Mouse (Mus musculus): ENCODE data around the gene Dyrk3.
A peak's percentile ranks its signal among the peaks of the same experiment; 100 is the strongest.
"Not testable (repeated sequence)": the region's sequence is repeated elsewhere in the genome, so short reads cannot be mapped to it uniquely, and the experiment has no call there.

Gene Dyrk3

DNA sequence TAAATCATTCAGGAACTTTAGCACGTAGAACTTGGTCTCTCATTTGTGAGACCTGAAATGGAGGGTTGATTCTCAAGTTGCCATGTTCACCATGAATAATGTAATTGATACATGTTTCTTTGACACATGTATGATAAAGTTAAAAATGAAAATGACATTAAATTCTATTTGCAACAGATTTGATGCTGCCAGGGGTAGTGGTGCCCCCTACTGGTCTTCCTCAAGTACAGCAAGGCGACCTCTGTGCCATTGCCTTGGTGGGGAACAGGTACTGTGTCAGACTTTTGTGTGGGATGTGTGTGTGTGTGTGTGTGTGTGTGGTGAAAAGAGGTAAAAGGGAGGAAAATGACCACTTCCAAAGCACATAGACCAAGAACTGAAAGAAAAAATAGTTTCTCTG lies 17.3 kb upstream of the Dyrk3 start:
- DNase-seq (ENCODE audit: low read depth): peak; percentile 79

DNA sequence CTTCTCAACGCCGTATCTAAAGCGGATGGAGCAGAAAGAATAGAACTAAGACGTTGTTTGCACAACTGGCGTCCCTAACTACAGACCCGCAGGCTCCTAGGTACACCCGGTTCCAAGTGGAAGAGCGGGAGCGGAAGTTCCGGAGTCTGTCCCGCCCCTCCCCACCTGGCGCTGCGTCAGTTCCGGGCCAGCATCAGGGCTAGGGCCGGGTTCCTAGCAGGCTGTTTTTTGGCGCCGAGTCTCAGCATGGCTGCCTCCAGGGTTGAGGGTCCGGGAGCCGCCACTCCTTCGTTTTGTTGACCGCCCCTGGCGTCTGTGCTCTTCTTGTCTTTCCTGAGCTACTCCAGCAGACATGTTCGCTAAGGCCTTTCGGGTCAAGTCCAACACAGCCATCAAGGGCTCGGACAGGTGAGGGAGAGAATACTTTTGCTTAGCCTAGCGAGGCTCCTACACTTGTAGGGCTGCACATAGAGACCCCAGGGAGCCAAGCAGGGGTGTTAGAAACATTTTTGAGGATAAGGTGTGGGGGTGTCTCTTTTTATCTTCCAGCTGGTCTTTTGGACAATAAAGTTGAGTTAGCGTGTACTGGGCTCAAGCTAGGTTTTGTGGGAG lies 15.0 kb upstream of the Dyrk3 start, which contains the start of gene Eif2d:
TSS of gene Eif2d (plus strand) at position 164 of the 612 bp plus-strand sequence.
- DNase-seq (ENCODE audit: low read depth): peak; percentile 92

DNA sequence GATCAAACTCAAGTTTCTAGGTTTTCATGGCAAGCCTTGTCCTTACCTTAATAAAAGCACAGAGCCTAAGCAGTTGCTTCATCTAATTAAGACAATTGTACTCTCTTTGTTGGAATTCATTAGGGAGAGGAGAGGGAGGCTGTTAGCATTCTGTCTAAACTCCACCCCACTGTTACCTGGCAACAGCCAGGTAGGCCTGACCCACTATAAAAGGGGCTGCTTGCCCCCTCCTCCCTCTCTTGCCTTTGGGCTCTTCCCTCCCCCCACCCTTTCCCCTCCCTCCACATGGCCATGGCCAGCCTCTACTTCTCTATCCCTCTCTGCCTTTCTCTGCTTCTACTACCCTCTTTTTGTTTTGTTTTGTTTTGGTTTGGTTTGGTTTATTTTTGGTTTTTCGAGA lies 11.4 kb upstream of the Dyrk3 start:
- no peak for DNase-seq (ENCODE audit: low read depth)

DNA sequence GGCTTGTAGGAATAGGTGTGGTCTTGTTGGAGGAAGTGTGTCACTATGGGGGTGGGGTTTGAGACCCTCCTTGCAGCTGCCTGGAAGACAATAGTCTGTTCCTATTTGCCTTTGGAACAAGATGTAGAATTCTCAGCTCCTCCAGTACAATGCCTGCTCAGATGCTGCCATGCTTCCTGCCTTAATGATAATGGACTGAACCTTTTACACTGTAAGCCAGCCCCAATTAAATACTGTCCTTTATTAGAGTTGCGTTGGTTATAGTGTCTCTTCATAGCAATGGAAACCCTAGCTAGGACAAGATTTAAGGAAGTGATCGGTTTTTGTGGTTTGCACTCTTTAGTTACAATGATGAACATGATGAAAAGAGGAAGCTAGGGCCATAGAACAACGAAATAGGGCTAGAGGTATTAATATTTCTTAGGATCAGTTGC lies 8.1 kb upstream of the Dyrk3 start:
- no peak for DNase-seq (ENCODE audit: low read depth)

DNA sequence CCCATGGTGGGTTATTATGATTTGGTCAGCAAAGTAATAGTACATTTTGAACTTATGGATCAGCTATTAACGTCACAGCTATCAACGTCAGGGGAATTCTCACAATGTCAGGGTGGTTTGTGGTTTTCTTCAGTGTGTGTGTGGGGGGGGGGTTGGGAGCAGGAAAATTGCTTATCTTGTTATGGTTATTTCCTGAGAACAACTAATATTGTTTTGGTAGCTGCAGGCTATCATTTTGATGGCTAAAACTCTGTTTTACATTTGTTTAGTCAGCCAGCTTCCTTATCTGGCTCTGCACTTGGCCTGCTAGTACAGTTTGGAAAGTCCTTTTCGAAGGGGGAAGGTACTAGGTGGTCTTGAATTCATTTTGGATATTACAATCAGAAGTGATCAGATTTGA lies 7.1 kb upstream of the Dyrk3 start:
- DNase-seq (ENCODE audit: low read depth): not testable (repeated sequence)

DNA sequence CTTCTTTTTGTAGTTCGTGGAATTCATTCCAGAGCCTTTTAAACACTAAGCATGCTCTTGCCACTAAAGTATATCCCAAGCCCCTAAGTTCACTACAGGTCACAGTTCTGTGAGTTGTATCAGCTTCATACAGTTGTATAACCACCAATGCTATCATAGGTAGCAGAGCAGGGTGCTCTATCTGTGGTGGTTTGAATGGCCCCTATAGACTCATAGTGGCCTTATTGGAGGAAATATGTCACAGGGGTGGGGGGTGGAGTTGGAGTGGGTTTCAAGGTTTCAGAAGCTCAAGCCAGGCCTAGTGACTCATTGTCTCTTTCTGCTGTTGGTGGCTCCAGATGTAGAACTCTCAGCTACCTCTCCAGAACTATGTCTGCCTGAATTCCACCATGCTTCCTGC lies 4.3 kb upstream of the Dyrk3 start:
- no peak for DNase-seq (ENCODE audit: low read depth)

DNA sequence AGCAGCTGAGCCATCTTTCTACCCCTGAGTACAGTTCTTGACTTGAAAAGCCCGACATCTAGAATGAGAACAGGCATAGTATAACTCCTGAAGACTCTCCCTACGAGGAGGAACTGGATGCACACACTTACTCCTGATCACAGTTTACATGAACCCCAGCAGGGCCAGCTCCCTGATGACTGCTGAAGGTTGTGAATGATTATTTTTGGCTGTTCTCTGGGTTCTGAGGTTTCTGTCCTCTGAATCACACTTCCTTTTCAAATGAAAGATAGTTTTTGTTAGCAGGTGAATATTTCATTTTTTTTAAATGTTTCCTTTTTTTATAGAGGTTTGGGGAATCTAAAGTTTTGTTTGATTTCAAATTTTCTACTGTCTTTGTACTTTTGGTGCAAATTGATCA lies 3.3 kb upstream of the Dyrk3 start:
- no peak for DNase-seq (ENCODE audit: low read depth)

DNA sequence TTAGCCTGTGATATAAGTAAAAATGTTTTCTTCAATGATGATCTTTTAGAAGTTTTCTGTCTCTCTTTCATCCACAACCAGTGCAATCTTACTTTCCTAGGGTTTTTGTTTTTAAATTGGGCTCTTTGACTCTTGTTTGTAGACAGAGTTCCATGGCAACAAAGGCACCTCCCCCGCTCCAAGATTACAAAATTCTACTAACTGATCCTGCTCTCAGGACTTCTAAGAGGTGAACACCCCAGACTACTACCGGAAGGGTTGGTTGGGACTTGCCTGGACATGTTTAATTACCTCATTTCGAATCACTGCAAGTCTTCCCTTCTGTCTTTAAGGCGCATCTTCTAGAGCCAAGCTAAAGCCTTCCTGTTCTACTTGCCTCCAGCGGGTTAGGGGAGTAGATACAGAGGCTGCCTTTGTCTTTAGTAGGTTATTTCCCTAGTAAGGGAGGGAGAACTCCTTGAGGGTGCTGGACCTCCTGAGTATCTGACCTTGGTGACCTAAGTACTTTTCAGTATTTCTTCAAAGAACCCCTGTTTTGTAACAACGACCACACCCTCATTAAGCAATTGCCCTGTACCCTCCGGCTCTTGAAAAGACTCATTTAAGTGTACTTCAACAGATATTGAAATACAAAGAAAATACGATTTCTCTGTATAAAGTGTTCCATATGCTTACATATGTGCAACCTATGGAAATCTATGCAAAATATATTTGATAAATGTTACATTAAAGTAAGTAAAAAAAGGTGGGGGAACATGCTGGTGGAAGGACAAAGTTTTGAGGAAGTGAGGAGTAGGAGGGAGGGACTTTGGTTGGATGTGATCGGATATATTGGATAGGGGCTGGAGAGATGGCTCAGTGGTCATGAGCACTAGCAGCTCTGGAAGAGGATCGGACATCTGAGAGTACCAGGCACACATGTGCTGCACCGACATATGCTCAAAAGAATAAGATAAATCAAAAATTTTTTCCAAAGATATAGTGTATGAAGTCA lies 1.3 kb upstream of the Dyrk3 start:
- DNase-seq (ENCODE audit: low read depth): peak; percentile 68

DNA sequence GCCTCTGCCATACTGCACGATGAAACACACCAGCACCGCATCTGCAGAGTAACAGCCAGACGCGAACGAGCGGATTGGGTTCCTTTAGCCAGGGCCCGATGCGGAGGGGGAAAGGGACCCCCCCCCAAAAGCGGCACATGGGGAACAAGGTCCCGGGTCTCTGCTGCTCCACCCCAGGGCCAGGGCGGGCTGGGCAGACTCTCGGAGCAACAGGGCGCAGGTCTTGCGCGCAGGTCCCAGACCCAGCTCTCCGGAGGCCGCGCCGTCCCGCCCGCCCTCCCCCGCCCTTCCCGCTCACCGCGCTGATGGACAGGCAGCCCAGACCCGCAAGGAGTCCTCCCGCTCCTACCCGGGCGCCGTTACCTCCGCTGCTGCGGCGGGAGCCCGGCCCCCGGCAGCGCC lies 422 bp downstream of the Dyrk3 start:
- DNase-seq (ENCODE audit: low read depth): peak; percentile 44

DNA sequence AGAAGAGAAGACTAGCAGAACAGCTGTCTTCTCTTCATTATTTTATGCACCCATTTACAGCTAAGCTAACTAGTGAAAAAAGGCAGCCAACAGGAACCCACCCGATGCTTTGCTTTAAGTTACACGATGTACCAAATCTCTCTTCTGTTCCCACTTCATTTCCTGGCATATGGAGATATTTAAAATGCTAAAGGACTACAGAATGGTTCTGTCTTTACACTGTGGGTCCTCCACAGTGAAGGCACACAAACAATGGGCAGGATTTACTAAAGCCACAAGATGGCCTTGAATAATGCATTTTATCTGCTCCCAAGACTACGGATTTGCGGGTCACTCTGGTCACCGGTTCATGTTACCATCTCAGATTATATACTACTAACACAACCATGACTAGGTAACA lies 1.0 kb downstream of the Dyrk3 start:
- no peak for DNase-seq (ENCODE audit: low read depth)

DNA sequence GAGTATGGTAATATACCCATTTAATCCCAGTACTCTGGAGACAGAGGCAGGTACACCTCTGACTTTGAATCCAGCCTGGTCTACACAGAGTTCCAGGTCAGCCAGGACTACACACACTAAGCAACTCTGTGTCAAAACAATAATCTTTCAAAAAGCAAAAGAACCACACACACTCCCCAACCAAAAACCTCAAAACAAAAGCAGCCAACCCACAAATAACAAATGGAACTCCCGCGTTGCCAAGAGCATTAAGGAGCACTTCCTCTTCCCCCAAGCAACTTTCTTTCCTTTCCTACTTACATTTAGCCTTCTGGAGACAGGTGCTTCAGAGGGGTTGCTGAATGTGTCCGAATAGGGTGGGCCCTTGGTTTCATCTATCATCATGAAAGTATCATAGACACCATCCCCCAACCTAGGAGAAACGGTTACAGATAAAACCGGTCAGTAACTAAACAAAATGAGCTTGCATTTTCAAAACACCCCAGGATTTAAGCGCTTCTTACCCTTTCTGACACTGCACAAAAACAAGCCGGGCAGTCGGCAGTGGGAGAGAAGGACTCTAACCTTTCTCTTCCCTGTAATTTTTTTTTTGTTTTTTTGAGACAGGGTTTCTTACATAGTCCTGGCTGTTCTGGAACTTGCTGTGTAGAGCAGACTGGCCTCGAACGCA lies 2.0 kb downstream of the Dyrk3 start:
- peak; percentile 47 for DNase-seq (ENCODE audit: low read depth)

DNA sequence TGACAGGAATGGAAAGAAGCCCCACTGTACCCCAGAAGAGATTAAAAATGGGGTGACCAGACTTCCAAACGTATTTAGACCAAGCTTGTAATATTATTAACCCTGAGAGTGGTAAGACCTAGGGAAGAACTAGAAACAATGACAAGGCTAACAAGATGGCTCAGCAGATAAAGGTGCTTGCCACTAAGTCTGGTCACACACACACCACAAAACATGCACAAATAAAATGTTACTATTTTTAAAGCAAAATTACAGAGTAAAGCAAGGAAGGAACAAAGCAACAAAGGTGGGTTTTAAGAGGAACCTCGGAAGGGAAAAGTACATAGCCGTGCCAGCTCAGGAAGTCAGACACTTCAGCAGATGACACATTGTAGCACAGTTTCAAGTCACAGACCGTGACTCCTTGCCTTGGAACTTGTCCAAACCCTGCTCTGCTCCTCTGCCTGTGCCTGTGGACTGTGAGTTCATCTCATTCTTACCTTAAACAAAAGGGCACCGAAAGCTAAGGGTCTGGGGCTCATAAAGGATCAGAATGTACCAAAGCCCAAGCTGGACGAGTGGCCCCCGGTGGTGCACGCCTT lies 3.1 kb downstream of the Dyrk3 start:
- DNase-seq (ENCODE audit: low read depth): no peak

DNA sequence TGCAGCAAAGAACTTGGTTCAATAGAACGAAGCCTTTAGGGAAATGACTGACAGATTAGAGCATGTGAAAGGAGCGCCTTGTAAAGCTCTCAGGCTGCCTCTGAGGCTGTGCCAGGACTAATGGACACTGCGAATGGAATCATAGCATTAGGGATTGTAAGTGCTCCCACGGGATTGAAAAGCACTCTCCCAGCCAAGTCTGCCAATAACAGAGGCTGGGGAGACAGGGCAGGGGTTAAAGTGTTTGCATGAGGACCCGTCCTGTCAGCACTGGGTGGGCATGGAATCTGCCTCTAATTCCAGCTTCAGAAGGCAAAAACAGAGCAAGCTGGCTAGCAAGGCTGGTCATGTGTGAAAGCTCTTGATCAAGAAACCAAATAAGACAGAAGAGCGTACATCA lies 3.9 kb downstream of the Dyrk3 start:
- no peak for DNase-seq (ENCODE audit: low read depth)

DNA sequence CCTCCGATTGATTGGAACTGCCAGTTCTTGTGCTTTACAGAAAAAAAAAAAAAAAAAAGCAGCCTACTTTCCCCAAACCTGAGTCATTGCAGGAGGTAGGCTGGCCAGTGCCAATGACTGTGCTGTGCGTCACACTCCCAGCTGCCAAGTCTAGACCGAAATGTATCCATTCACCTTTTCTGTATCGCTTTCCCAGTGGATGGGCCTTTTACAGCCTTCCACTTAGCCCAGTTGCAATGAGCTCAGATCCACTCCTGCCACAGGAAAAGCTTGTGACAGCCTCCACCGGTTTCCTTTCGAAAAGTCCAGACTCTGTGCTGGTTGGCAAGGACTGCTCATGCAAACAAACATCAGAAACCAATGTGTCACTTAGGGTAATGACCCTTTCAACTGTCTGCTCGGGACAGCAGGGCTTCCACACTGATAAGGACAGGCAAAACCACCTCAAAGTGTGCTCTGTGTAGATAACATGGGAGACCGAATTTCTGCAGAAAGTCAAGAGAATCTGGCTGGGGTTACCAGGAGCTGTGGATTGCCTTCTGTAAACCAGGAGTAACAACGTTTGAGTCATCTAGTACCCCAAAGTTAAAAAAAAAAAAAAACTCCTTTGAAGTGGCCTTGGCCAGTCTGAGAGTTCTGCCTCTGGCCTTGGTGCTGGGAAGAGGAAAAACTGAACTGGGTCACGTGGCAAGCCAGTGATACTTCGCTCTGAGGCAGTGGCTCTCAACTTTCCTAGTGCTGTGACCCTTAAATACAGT lies 12.0 kb downstream of the Dyrk3 start:
- no peak for DNase-seq (ENCODE audit: low read depth)

DNA sequence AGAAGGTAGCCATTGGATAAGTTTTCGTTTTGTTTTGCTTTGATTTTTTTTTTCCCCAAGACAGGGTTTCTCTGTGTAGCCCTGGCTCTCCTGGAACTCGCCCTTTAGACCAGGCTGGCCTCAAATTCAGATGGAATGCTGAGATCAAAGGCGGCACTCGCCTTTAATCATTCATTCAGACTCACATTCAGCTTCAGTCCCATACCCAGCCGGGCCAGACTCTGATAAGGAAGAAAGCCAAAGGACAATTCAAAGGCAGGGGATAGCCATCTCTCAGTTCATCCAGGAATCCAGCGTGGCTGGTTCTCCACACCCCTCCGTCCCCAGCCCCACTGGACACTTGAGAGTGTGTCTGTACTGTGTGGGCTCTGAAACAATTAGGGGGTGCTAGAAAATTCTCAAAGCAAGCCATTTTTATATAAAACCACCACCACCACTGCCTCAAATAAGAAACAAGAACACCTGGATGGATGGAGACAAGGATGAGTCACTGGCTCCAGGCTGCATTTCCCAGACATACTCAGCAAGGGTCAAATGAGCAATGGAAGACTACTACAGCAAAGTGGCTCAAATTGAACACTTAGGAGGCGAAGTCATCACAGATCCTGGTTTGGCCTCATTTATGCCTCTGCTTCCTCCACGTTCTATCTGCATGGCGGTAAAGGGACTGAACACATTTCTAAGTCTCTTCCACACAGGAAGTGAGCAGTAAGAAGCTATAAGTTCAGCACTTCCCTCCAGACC lies 14.4 kb downstream of the Dyrk3 start:
- no peak for DNase-seq (ENCODE audit: low read depth)

DNA sequence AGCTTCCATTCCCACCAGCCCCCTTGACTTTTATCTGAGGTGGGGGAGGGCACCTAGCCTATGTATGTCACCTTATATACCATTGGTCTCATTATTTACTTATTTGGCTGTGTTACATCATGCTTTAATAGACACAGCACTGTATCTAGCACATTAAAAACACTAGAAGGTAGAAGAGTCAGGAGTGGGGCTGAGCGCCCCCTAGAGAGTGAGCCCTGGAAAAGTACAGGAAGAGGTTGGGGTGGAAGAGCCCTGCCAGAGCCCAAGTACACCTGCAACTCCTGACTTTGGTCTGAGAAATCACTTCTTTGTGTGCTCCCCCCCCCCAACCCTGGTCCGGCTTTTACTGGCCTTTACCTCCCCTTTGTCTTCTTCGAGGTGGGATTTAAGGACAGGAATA lies 16.2 kb downstream of the Dyrk3 start:
- DNase-seq (ENCODE audit: low read depth): peak; percentile 64

DNA sequence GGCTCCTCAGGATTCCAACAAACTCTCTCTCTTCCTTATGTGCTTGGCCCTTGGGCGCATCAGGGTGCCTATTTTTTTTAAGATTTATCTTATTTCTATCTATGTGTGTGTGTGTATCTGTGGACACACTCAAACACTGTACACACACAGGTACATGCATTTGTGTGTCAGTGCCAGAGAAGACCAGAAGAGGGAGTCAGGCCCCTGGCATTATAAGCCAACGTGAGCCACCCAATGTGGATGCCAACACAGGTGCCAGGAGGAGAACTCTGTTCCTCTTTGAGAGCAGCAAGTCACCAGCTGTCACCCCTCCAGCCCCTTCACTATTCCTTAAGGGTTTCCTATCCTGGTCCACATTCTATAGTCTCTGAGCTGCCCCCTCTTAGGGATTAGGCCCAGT lies 19.1 kb downstream of the Dyrk3 start:
- DNase-seq (ENCODE audit: low read depth): peak; percentile 73

DNA sequence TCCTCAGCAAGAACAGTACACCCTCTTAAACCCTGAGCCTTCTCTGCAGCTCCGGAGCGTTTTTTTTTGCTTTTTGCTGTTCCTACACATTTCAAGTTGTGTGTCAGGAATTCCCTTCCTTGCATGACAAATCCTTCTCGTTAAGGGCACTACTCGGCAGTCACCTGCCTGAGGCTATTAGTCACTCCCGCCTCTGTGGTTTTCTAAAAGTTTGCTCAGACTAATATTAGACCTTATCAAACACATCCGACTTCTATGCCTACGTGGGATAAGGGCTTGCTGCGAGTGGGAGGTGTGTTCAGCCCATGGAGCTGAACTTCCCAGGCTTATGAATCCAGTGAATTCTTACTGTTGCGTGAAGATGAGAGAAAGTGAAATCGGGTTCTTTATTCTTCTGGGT lies 19.6 kb downstream of the Dyrk3 start:
- DNase-seq (ENCODE audit: low read depth): no peak

DNA sequence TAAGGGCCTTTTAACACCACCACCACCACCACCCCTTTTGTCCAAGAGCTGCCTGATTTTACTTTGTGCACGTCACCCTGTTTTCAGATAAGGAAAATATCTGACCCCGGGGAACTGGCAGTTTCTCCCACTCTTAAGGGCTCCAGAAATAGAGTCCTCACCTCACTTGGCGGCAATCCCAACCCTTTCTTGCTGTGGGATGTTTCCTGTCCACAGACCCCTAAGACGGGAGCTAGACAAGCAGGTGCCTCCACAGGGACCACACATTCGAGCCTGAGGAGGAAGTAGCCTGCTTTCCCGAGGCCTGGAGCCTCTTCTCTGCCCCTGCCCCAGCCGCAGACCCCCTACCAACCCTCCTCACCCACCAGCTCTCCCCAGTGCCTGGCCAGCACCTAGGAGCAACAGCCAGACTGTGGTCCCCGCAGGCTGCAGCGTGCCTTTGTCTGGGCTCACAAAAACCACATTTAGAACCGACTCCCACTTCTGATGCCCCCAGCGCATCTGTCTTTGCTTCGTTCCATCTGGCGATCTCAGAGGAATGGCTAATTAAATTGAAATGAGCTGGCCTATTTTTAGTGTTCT lies 21.6 kb downstream of the Dyrk3 start:
- DNase-seq (ENCODE audit: low read depth): no peak

DNA sequence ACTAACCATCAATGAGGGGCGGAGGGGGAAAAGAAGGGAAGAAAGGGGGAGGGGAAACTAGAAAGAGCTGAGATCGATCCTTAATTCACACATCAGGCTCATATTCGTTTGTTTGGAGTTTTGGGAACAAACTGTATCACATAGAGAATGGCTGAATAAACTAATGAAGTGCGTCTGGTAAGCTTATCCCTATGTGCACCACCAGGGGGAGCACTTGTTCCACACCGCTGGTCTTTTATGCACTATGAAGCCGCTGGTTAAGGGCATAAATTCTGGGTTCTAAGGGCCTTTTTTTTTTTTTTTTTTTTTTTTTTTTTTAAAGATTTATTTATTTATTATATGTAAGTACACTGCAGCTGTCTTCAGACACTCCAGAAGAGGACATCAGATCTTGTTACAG lies 22.2 kb downstream of the Dyrk3 start:
- DNase-seq (ENCODE audit: low read depth): peak; percentile 90

DNA sequence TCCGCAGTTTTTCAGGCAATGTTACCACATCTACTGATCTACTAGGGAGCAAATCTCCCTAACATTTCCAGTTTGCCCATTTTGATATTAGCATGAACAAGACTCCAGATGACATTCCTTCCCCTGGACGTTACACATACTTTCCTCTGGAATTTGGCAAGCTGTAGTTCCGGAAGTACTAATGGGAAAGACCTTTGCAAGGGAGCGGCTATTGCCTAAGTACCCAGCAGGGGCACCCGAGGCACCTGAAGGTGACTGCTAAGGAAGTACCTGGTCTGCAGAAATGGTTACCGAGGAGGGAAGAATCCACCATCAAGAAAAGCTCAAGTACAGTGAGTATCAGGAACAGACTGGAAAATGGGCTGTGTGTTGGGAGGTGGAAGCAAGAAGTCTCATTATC lies 25.6 kb downstream of the Dyrk3 start:
- peak; percentile 55 for DNase-seq (ENCODE audit: low read depth)

Measured in induced T-regulatory cell, adult 2 months (primary cell).